Mouse (Mus musculus) left cerebral cortex, adult 6 months (tissue): ENCODE results near the gene Olfr1138. TPM values are rescaled to one million over a fixed set of nuclear protein-coding genes. Genes with fewer than 3 reads are reported as not detected.

Experiments used
- long read RNA-seq, 2 experiments: library from polyadenylated mRNA; unstranded; transcript quantifications; one replicate each; pipeline ENCODE4 v2.0.0; 2019 to 2020
- polyA plus RNA-seq: library from polyadenylated mRNA; unstranded; fragments of <200 nt; fragmentation: Nextera tagmentation; gene quantifications from 2 replicates; pipeline ENCODE4 v1.2.3, GENCODE M21; 2021

Olfr1138 gene
- polyA plus RNA-seq: not detected in 2 replicates
- long read RNA-seq, experiment 1: 0 reads
- long read RNA-seq, experiment 2: 0 reads

GRCm38 (mm10) chr2:87739878-87740277 lies at the start of gene Olfr1138:
Gene Olfr1138 (minus strand): TSS chr2:87739978.

GRCm38 (mm10) chr2:87779183-87779582 lies 39.4 kb upstream of the Olfr1138 start, which contains the start of gene Olfr152:
Gene Olfr152 (plus strand): TSS chr2:87779483.

DNA sequence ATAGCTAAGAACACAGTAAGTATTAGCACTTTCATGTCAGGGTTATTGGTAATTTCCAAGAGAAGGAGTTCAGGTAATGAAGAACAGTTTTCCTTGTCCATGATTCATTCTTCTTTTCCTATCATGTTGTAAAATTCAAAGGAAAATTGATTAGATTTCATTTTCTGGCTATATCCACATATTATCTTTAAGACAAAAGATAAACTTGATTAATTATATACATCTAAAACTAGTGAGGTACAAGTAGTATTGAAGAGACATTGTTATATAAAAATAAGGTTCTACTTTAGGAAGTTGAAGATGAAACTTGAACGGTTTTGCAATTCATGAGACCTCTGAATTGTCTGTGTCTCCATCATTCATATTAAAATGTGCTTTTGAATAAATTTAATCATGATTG lies 14.1 kb upstream of the Olfr1138 start, which contains the start of gene Olfr1141:
Olfr1141 (minus strand) TSS at position 101 of the 400 bp plus-strand sequence.

DNA sequence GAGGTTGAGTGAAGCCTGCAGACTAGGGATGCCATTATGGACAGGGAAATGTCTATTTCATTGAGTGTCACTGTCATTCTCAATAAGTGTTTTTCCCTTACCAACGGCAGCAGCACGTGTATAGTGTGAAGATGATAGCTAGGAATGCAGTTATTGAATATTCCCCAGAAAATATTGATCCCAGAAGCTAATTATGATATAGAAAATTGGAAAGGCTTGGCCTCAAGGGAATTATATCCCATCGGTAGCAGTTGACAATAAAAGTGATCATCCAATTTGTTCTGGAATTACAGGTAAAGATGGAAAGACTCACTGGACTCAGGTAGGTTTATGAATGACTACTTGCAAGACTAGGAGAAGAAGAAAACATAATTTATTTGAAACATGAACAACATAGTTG lies 3.7 kb upstream of the Olfr1138 start, which contains the start of gene Olfr1140:
Olfr1140 (plus strand) TSS at position 301 of the 400 bp plus-strand sequence.

GRCm38 (mm10) chr2:87713079-87713478 lies 26.7 kb downstream of the Olfr1138 start, which contains the start of gene Olfr1137:
Gene Olfr1137 (minus strand): TSS chr2:87713179.

GRCm38 (mm10) chr2:87693847-87694246 lies 45.9 kb downstream of the Olfr1138 start, which contains the start of gene Olfr1136:
Gene Olfr1136 (minus strand): TSS chr2:87693947.

Other genes with a start within 250 kb of the Olfr1138 start
- gene Pramel7, start 242.9 kb downstream of the Olfr1138 start, polyA plus RNA-seq: not detected in 2 replicates
- gene Pramel6, start 233.4 kb downstream of the Olfr1138 start, polyA plus RNA-seq: not detected in 2 replicates
- gene Olfr153, start 208.2 kb downstream of the Olfr1138 start, polyA plus RNA-seq: not detected in 2 replicates
- not detected in 2 replicates for gene Olfr1128, start 194.4 kb downstream of the Olfr1138 start, polyA plus RNA-seq
- not detected in 2 replicates for gene Olfr1129, start 166.1 kb downstream of the Olfr1138 start, polyA plus RNA-seq
- not detected in 2 replicates for gene Olfr1130, start 133.8 kb downstream of the Olfr1138 start, polyA plus RNA-seq
- not detected in 2 replicates for gene Olfr1131, start 112.9 kb downstream of the Olfr1138 start, polyA plus RNA-seq
- gene Olfr1132, start 102.4 kb downstream of the Olfr1138 start, polyA plus RNA-seq: not detected in 2 replicates
- not detected in 2 replicates for gene Olfr1133, start 92.6 kb downstream of the Olfr1138 start, polyA plus RNA-seq
- gene Olfr1134, start 81.5 kb downstream of the Olfr1138 start, polyA plus RNA-seq: not detected in 2 replicates
- gene Olfr1135, start 66.3 kb downstream of the Olfr1138 start, polyA plus RNA-seq: not detected in 2 replicates
- gene Olfr1136, start 46.0 kb downstream of the Olfr1138 start, polyA plus RNA-seq: not detected in 2 replicates
- gene Olfr1137, start 26.8 kb downstream of the Olfr1138 start, polyA plus RNA-seq: not detected in 2 replicates
- gene Olfr1140, start 3.8 kb upstream of the Olfr1138 start, polyA plus RNA-seq: not detected in 2 replicates
- not detected in 2 replicates for gene Olfr1141, start 14.0 kb upstream of the Olfr1138 start, polyA plus RNA-seq
- gene Olfr152, start 39.5 kb upstream of the Olfr1138 start, polyA plus RNA-seq: not detected in 2 replicates
- not detected in 2 replicates for gene Olfr1143, start 60.6 kb upstream of the Olfr1138 start, polyA plus RNA-seq
- not detected in 2 replicates for gene Olfr1145, start 69.8 kb upstream of the Olfr1138 start, polyA plus RNA-seq
- gene Olfr1148, start 90.6 kb upstream of the Olfr1138 start, polyA plus RNA-seq: not detected in 2 replicates
- gene Olfr1150-ps1, start 104.0 kb upstream of the Olfr1138 start, polyA plus RNA-seq: not detected in 2 replicates
- not detected in 2 replicates for gene Olfr1151, start 115.9 kb upstream of the Olfr1138 start, polyA plus RNA-seq
- gene Olfr1152, start 126.5 kb upstream of the Olfr1138 start, polyA plus RNA-seq: not detected in 2 replicates
- gene Olfr1153, start 155.0 kb upstream of the Olfr1138 start, polyA plus RNA-seq: not detected in 2 replicates
- not detected in 2 replicates for gene Olfr1154, start 165.2 kb upstream of the Olfr1138 start, polyA plus RNA-seq
- gene Olfr1155, start 205.2 kb upstream of the Olfr1138 start, polyA plus RNA-seq: not detected in 2 replicates
- gene Olfr1156, start 213.1 kb upstream of the Olfr1138 start, polyA plus RNA-seq: not detected in 2 replicates
- not detected in 2 replicates for gene Olfr1157, start 228.3 kb upstream of the Olfr1138 start, polyA plus RNA-seq
- not detected in 2 replicates for gene Olfr74, start 234.7 kb upstream of the Olfr1138 start, polyA plus RNA-seq